Mouse (Mus musculus) heart, embryonic 10.5 days (tissue): ENCODE results near the gene Ncoa6. TPM values are rescaled to one million over a fixed set of nuclear protein-coding genes. Genes with fewer than 3 reads are reported as not detected.

Experiments used
- DNase-seq: peaks from one replicate; pipeline ENCODE4 v3.0.0-alpha.2; 2017; ENCODE audit warnings: low spot score
- H3K27ac ChIP-seq: fragments of 300-500 bp; sonication (generic); 2 replicates; pipeline ENCODE4 v1.5.1; 2016; ENCODE audit warnings: mild to moderate bottlenecking
- H3K27me3 ChIP-seq: fragments of 300-500 bp; sonication (generic); 2 replicates; pipeline ENCODE4 v1.6.1; 2016; ENCODE audit warnings: mild to moderate bottlenecking; ENCODE audit not compliant: poor library complexity, insufficient read depth, severe bottlenecking
- H3K36me3 ChIP-seq: fragments of 300-500 bp; sonication (generic); 2 replicates; pipeline ENCODE4 v1.6.1; 2016; ENCODE audit warnings: mild to moderate bottlenecking, moderate library complexity
- H3K4me1 ChIP-seq: fragments of 300-500 bp; sonication (generic); 2 replicates; pipeline ENCODE4 v1.6.1; 2016; ENCODE audit warnings: mild to moderate bottlenecking
- H3K4me3 ChIP-seq: fragments of 300-500 bp; sonication (generic); 2 replicates; pipeline ENCODE4 v1.5.1; 2016; ENCODE audit warnings: mild to moderate bottlenecking, moderate library complexity
- H3K9me3 ChIP-seq: fragments of 300-500 bp; sonication (generic); 2 replicates; pipeline ENCODE4 v1.6.1; 2016; ENCODE audit warnings: mild to moderate bottlenecking, moderate library complexity
- WGBS: fragments of 180-500 bp; shearing (Covaris S2); methylation state at CpG from one replicate; pipeline ENCODE4 v1.1.7; 2016; 5-methylcytosine and 5-hydroxymethylcytosine counted together
- polyA plus RNA-seq: library from polyadenylated mRNA; unstranded; fragments of >200 nt; fragmentation: Nextera tagmentation; extraction: Ambion mirVana; gene quantifications from 2 replicates; pipeline ENCODE4 v1.2.1, GENCODE M21; 2016

Ncoa6 gene
- polyA plus RNA-seq = 16.2 and 17.9 TPM in 2 replicates

DNA sequence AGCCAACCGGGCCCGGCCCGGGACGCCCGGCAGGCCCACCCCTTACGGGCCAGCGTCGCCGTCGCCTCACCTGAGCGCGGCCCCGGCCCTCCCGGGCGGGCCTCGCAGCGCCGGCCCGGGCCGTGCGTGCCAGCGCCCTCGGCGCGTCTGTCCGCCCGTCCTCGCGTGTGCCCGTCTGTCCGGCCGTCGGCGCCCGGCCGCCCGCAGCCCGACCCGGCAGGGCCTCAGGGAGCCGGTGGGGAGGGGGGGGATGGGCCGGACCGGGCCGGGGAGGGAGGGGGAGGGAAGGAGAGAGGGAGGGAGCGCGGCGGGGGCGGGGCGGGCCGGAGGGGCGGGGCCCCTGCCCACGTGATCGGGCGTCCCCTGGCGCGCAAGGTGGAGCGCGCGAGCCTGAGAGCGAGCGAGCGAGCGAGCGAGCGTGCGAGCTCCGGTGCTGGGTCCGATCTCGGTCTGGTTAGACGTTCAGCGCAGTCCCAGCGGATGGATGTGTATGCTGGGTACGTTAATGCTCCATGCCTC lies at the start of gene Ncoa6:
Gene Ncoa6, minus strand, starts transcription at position 325 of the 519 bp plus-strand sequence.
- peak within 1 kb of the TSS; percentile 98 for H3K27ac ChIP-seq
- no peaks in the 10 kb centered on the region for H3K9me3 ChIP-seq
- 1% methylated on average over 71 of the region's 72 CpGs for WGBS
- H3K36me3 ChIP-seq = no peaks in the 10 kb centered on the region
- peaks cover 24% of the 10 kb centered on the region for H3K4me1 ChIP-seq
- H3K4me3 ChIP-seq = peak within 1 kb of the TSS; percentile 95
- DNase-seq = peak; percentile 89
- H3K27me3 ChIP-seq = no peaks in the 10 kb centered on the region; the same call in 1 of the 2 replicates

GRCm38 (mm10) chr2:155518531-155519270 lies 45.0 kb upstream of the Ncoa6 start:
- DNase-seq = no peak
- no peaks in the 10 kb centered on the region for H3K9me3 ChIP-seq
- peaks cover 23% of the 10 kb centered on the region for H3K27me3 ChIP-seq
- H3K4me3 ChIP-seq = peak overlapping the region; percentile 79
- H3K36me3 ChIP-seq = no peaks in the 10 kb centered on the region
- H3K4me1 ChIP-seq = peaks cover 22% of the 10 kb centered on the region
- peak overlapping the region; percentile 87; the same call in 1 of the 2 replicates for H3K27ac ChIP-seq
- WGBS = 28% methylated on average over 18 of the region's 18 CpGs

- H3K9me3 ChIP-seq = no peaks in the 10 kb centered on the region
- H3K4me1 ChIP-seq = peaks cover 22% of the 10 kb centered on the region
- peak within 1 kb of the TSS; percentile 87 for H3K27ac ChIP-seq
- peaks cover 32% of the 10 kb centered on the region for H3K27me3 ChIP-seq
- DNase-seq = peak; percentile 100
- H3K4me3 ChIP-seq = peak within 1 kb of the TSS; percentile 79
- no peaks in the 10 kb centered on the region for H3K36me3 ChIP-seq
- WGBS = 4% methylated on average over 70 of the region's 70 CpGs
Observed at GRCm38 (mm10) chr2:155517455-155518423, 44.0 kb upstream of the Ncoa6 start, which contains the start of the genes Acss2 and Ggt7. Gene Acss2, plus strand, starts transcription at chr2:155517948. Gene Ggt7, minus strand, starts transcription at chr2:155518237.

GRCm38 (mm10) chr2:155515941-155516340 lies 42.2 kb upstream of the Ncoa6 start:
- H3K4me1 ChIP-seq = peaks cover 22% of the 10 kb centered on the region
- no peaks in the 10 kb centered on the region for H3K36me3 ChIP-seq
- no peaks in the 10 kb centered on the region for H3K9me3 ChIP-seq
- peaks cover 35% of the 10 kb centered on the region for H3K27me3 ChIP-seq
- no peak for DNase-seq
- 3% methylated on average over 1 of the region's 1 CpGs for WGBS
- no peak overlapping the region for H3K27ac ChIP-seq
- H3K4me3 ChIP-seq = no peak overlapping the region

- 2% methylated on average over 23 of the region's 23 CpGs for WGBS
- peak overlapping the region; percentile 58 for H3K4me3 ChIP-seq
- H3K27ac ChIP-seq = peak overlapping the region; percentile 70
- H3K9me3 ChIP-seq = no peaks in the 10 kb centered on the region
- 0 out of 2 replicates have a peak, but pooled peaks cover under 1% of the 10 kb centered on the region for H3K36me3 ChIP-seq
- peaks cover 22% of the 10 kb centered on the region for H3K4me1 ChIP-seq
- DNase-seq = peak; percentile 85
- peaks cover 35% of the 10 kb centered on the region for H3K27me3 ChIP-seq
Observed at GRCm38 (mm10) chr2:155514666-155515065, 41.0 kb upstream of the Ncoa6 start.

- H3K27ac ChIP-seq = no peak overlapping the region
- H3K27me3 ChIP-seq = peaks cover 35% of the 10 kb centered on the region
- no peak overlapping the region for H3K4me3 ChIP-seq
- H3K9me3 ChIP-seq = no peaks in the 10 kb centered on the region
- no peak for DNase-seq
- peaks cover 19% of the 10 kb centered on the region for H3K4me1 ChIP-seq
- 0 out of 2 replicates have a peak, but pooled peaks cover 2% of the 10 kb centered on the region for H3K36me3 ChIP-seq
- 58% methylated on average over 5 of the region's 5 CpGs for WGBS
Observed at GRCm38 (mm10) chr2:155513543-155513942, 39.8 kb upstream of the Ncoa6 start.

GRCm38 (mm10) chr2:155512479-155512878 lies 38.8 kb upstream of the Ncoa6 start:
- no peak overlapping the region for H3K4me3 ChIP-seq
- 0 out of 2 replicates have a peak, but pooled peaks cover 2% of the 10 kb centered on the region for H3K36me3 ChIP-seq
- no peak overlapping the region for H3K27ac ChIP-seq
- 53% methylated on average over 4 of the region's 4 CpGs for WGBS
- no peak for DNase-seq
- H3K27me3 ChIP-seq = peaks cover 35% of the 10 kb centered on the region
- H3K4me1 ChIP-seq = peaks cover 20% of the 10 kb centered on the region
- no peaks in the 10 kb centered on the region for H3K9me3 ChIP-seq

- Histone ChIP-seq H3K4me1 (peaks cover 15% of the 10 kb centered on the region; the same call in 1 of the 2 replicates), H3K27ac (no peak overlapping the region), H3K9me3 (no peaks in the 10 kb centered on the region), H3K4me3 (no peak overlapping the region), H3K27me3 (peaks cover 13% of the 10 kb centered on the region; the same call in 1 of the 2 replicates), H3K36me3 (0 out of 2 replicates have a peak, but pooled peaks cover 2% of the 10 kb centered on the region)
- 52% methylated on average over 10 of the region's 10 CpGs for WGBS
- no peak for DNase-seq
Observed at GRCm38 (mm10) chr2:155507721-155508470, 34.2 kb upstream of the Ncoa6 start.

DNA sequence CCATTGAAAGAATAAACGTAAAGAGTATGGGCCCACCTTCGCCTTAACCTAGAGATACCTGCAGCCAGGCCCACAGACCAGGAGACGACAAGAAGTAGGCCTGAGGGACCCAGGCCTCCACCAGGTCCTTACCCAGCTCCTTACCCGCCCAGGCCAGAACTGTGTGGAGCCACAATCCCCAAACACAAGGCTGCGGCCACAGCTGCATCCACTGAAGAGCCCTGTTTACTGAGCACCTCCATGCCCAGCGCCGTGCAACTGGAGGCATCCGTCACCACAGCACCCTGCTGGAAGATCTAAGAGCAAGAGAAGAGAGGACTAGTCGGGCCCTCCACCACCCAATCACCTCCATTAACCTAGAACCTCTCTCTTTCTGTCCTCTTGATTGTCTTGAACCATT lies 32.1 kb upstream of the Ncoa6 start:
- H3K36me3 ChIP-seq = peaks cover 6% of the 10 kb centered on the region; the same call in 1 of the 2 replicates
- H3K27me3 ChIP-seq = 0 out of 2 replicates have a peak, but pooled peaks cover 9% of the 10 kb centered on the region
- H3K9me3 ChIP-seq = no peaks in the 10 kb centered on the region
- H3K27ac ChIP-seq = no peak overlapping the region
- DNase-seq = no peak
- 83% methylated on average over 9 of the region's 9 CpGs for WGBS
- no peak overlapping the region for H3K4me3 ChIP-seq
- H3K4me1 ChIP-seq = peaks cover 15% of the 10 kb centered on the region

GRCm38 (mm10) chr2:155504440-155505355 lies 31.0 kb upstream of the Ncoa6 start:
- DNase-seq = no peak
- no peaks in the 10 kb centered on the region for H3K9me3 ChIP-seq
- H3K27ac ChIP-seq = no peak overlapping the region
- 0 out of 2 replicates have a peak, but pooled peaks cover 9% of the 10 kb centered on the region for H3K27me3 ChIP-seq
- H3K4me1 ChIP-seq = peaks cover 15% of the 10 kb centered on the region
- 59% methylated on average over 13 of the region's 13 CpGs for WGBS
- H3K36me3 ChIP-seq = peaks cover 6% of the 10 kb centered on the region; the same call in 1 of the 2 replicates
- no peak overlapping the region for H3K4me3 ChIP-seq

GRCm38 (mm10) chr2:155502596-155502995 lies 28.9 kb upstream of the Ncoa6 start:
- peaks cover 4% of the 10 kb centered on the region; the same call in 1 of the 2 replicates for H3K36me3 ChIP-seq

More at GRCm38 (mm10) chr2:155502596-155502995, 28.9 kb upstream of the Ncoa6 start:
- H3K4me1 ChIP-seq = peaks cover 7% of the 10 kb centered on the region
- H3K27ac ChIP-seq = no peak overlapping the region
- 0 out of 2 replicates have a peak, but pooled peaks cover 9% of the 10 kb centered on the region for H3K27me3 ChIP-seq
- no peak for DNase-seq
- H3K9me3 ChIP-seq = no peaks in the 10 kb centered on the region
- no peak overlapping the region for H3K4me3 ChIP-seq
- WGBS = 76% methylated on average over 7 of the region's 7 CpGs
